Mouse (Mus musculus): Measurements from ENCODE around the gene Cdc42ep4. TPM values are rescaled to one million over a fixed set of nuclear protein-coding genes. Genes with fewer than 3 reads are reported as not detected.

The Cdc42ep4 gene
- polyA plus RNA-seq (2015; fragmentation: Nextera tagmentation; extraction: Ambion mirVana) = 24.0 and 26.1 TPM in 2 replicates

DNA sequence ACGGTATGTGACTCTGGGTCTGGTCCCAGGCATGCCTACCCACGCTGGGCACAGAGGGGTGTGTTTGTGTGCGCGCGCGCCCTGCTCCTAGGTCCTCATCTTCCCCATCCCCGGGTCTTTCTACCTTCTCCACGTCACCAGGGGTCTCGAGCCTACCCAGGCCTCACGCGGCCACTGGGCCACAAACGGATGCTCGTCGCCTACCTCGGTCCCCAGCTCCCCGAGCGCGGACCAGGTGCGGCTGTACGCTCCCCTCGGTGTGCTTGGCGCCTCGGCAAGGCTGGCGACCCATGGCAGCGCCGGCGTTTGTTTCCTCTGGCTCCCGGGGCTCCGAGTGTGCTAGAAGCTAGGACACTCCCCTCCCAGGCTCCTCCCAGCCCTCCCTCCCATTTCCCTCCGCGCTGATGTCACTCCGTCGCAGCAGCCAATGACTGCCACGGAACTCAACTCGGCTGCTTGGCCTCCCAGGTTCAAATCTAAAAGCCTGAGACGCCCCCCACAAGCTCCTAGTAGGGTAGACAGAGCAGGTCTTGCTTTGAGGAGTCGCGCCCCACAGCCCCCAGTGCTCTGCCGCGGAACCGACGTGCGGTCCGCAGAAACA lies at the start of gene Cdc42ep4:
Gene Cdc42ep4, minus strand, starts transcription at position 398 of the 601 bp plus-strand sequence.
- Histone ChIP-seq H3K4me2 (peak within 1 kb of the TSS; percentile 80), H3K36me3 (no peaks in the 10 kb centered on the region), H3K9me3 (no peaks in the 10 kb centered on the region), H3K4me1 (peaks cover 45% of the 10 kb centered on the region), H3K27me3 (replicated peaks) (no peaks in the 10 kb centered on the region), H3K27ac (replicated peaks) (peak within 1 kb of the TSS; percentile 89), H3K4me3 (peak within 1 kb of the TSS; percentile 79), H3K9ac (peak within 1 kb of the TSS; percentile 91)
- under 1% methylated on average over 44 of the region's 44 CpGs for WGBS
- peak; percentile 71 for ATAC-seq (ENCODE audit: extremely low read depth, insufficient number of reproducible peaks, low FRiP score, low TSS enrichment)

DNA sequence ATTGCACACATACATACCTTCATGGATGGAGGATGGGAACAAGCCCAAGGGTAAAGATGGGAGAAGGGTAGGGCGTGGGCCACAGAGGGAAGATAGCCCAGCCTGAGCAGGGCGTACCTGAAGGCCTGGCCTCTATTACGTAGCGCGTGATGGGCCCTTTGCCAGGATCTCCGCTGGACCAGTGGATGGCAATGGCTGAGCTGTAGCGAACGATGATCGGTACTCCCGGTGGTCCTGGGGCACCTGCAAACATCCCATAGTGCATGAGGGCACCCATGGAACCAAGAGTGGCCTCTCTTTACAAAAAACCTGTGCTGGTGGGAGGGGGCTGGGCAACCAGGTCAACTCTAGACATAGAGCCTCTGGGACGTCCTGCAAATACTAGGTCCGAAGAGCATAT lies 48.3 kb upstream of the Cdc42ep4 start:
- Histone ChIP-seq H3K4me3 (no peak overlapping the region), H3K36me3 (no peaks in the 10 kb centered on the region), H3K9me3 (no peaks in the 10 kb centered on the region), H3K9ac (no peak overlapping the region), H3K4me1 (peaks cover 56% of the 10 kb centered on the region), H3K27me3 (replicated peaks) (peaks cover 3% of the 10 kb centered on the region; the same call in 1 of the 2 replicates), H3K27ac (replicated peaks) (no peak overlapping the region), H3K4me2 (no peak overlapping the region)
- WGBS = 93% methylated on average over 12 of the region's 12 CpGs
- no peak for ATAC-seq (ENCODE audit: extremely low read depth, insufficient number of reproducible peaks, low FRiP score, low TSS enrichment)

DNA sequence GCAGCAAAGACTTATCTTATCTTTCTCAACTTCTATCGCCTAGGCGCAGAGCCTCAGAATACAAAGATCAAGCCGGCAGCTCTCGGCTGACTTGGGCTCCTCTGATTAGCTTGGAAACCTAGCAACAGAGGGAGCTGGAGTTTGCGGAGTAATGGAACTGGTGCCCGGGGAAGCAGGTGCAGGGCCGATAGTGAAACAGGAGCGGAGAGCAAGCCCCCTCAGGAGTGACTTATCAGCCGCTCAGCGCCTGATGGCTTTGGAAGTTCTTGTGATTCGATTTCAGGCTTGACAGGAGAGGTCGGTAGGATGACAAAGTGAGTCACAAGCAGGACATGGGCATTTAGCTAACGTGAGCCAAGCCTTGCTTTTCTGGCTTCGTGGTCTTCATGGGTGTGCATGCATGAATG lies 47.4 kb upstream of the Cdc42ep4 start:
- WGBS = 22% methylated on average over 14 of the region's 14 CpGs
- Histone ChIP-seq H3K4me1 (peaks cover 56% of the 10 kb centered on the region), H3K4me3 (no peak overlapping the region), H3K4me2 (peak overlapping the region; percentile 35), H3K9ac (no peak overlapping the region), H3K36me3 (no peaks in the 10 kb centered on the region), H3K9me3 (no peaks in the 10 kb centered on the region), H3K27me3 (replicated peaks) (peaks cover 3% of the 10 kb centered on the region; the same call in 1 of the 2 replicates), H3K27ac (replicated peaks) (no peak overlapping the region)
- no peak for ATAC-seq (ENCODE audit: extremely low read depth, insufficient number of reproducible peaks, low FRiP score, low TSS enrichment)

DNA sequence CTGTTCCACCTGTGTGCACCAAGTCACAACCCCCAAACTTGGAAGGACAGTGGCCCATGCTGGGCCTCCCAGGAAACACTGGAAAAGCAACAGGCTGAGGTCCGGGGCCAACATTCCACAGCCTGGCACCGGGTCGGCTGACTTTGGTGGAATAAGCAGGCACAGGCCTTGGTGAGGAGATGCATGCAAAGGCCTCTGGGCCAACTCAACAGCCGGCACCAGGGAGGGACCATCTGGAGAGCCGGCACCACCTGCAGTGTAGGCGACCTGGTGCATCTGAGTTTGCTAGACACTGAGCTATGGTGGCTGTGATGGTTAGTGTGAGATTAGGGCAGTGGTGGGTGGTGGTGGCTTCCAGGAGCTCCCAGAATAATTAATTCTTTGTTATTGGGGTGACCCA lies 46.3 kb upstream of the Cdc42ep4 start:
- Histone ChIP-seq H3K4me3 (no peak overlapping the region), H3K4me2 (no peak overlapping the region), H3K9me3 (no peaks in the 10 kb centered on the region), H3K36me3 (peaks cover 5% of the 10 kb centered on the region; the same call in 1 of the 2 replicates), H3K27me3 (replicated peaks) (peaks cover 3% of the 10 kb centered on the region; the same call in 1 of the 2 replicates), H3K4me1 (peaks cover 50% of the 10 kb centered on the region), H3K9ac (0 out of 2 replicates have a peak overlapping the region, but pooled peaks have one; percentile 14), H3K27ac (replicated peaks) (no peak overlapping the region)
- no peak for ATAC-seq (ENCODE audit: extremely low read depth, insufficient number of reproducible peaks, low FRiP score, low TSS enrichment)
- WGBS = 71% methylated on average over 6 of the region's 6 CpGs

DNA sequence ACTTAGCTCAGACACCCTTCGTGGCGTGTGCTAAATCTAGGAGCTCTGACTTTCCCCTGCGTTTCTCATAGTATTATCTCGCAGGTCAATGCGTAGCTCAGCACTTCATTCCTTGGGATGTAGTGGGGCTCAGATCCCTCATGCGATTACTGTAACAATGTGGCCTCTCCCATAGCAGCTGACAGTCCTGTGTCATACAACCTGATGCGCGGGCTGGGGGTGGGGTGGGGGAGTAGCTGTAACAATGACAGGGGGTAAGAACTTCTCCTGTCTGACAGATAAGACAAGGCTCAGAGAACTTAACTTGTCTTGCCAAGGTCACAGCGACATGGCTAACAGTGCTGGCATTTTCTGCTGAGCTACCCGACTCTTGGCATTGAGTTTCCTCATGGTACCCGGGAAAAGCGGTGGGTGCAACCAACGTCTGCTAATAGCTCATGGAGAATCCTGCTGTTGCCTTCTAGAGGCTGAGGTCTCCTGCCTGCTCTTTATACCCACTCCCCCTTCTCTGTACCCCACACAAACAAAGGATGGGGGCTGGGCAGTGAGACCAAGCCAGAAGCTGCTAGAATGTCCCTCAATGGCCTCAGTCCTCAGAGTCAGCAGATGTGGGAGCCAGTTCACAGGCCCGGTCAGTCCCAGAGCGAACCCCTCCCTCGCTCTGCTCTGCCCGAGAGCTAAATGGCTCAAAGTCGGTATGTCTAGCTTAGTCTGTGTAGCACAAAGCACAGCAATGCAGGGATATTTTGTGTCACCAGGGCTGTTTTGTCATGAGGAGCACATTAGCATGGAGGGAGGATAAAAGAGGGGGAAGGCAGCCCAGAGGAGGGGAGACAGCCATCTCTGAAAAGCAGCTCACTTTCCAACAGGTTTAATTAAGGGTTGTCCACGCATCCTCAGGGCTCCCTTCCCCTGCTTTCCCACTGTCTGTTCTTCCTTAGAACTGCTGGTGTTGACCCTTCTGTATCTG lies 45.6 kb upstream of the Cdc42ep4 start:
- no peak overlapping the region for H3K4me3 ChIP-seq
- H3K9me3 ChIP-seq = no peaks in the 10 kb centered on the region
- 51% methylated on average over 19 of the region's 19 CpGs for WGBS
- no peak overlapping the region for H3K4me2 ChIP-seq
- H3K36me3 ChIP-seq = peaks cover 8% of the 10 kb centered on the region; the same call in 1 of the 2 replicates
- no peak overlapping the region for H3K27ac ChIP-seq (replicated peaks)
- peaks cover 43% of the 10 kb centered on the region for H3K4me1 ChIP-seq
- H3K27me3 ChIP-seq (replicated peaks) = peaks cover 3% of the 10 kb centered on the region; the same call in 1 of the 2 replicates
- ATAC-seq (ENCODE audit: extremely low read depth, insufficient number of reproducible peaks, low FRiP score, low TSS enrichment) = no peak
- H3K9ac ChIP-seq = peak overlapping the region; percentile 44; the same call in 1 of the 2 replicates

DNA sequence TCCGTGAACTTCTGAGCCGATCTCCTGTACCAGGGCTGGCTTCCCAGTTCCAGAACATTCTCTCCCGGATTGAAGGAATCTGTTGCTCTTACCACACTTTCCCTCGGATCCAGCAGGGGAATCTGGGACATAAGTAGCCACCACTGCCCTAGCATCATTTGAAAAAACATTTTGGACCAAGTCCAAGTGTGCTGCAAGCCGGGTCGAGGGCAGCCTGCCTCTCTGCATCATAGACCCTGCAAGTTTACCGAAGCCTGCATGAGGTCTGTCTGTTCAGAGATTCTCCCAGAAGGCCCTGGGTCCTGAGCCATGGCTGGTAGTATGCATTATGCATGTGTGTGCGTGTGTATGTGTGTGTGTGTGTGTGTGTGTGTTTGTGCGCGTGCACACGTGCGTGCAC lies 44.2 kb upstream of the Cdc42ep4 start:
- 72% methylated on average over 12 of the region's 12 CpGs for WGBS
- no peaks in the 10 kb centered on the region for H3K9me3 ChIP-seq
- no peak for ATAC-seq (ENCODE audit: extremely low read depth, insufficient number of reproducible peaks, low FRiP score, low TSS enrichment)

DNA sequence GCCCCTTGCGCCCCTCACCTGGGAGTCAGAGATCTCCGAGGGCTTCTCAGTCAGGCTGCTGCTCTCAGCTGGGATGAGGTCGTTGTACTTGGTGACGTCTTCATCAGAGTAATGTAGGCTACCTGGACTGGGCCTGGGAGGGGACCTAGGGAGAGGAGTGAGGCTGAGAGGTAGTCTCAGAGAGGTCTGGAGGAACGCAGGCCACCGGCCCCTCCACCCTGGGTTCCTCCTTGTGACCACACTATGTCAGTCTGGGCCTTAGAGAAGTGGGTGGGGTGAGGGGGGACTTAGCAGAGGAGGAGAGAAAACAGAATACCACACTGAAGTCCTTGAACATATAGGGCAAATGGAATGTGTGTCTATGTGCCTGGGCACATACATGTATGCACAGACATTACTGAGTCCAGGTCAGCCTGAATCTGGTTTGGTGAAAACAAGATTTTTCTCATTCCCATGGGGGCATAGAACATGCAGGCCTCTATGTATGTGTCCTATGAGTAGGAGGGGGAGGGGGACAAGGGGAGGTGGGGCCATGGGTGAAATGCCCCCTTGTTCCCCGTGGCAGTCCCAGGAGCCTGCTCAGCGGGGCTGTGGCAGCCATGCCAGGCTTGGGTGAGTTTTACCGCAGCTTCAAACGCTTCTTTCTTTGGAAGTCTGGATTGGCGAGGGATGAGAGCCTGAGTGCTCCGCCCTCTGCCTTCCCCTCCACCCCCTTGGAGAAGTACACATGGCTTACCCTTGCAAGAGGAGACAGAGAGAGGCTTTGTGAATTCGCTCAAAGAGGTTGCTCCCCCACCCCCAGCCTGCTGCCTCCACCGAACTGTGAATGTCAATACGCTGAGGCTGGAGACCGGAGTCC lies 39.9 kb upstream of the Cdc42ep4 start:
- no peak for ATAC-seq (ENCODE audit: extremely low read depth, insufficient number of reproducible peaks, low FRiP score, low TSS enrichment)
- H3K9me3 ChIP-seq = no peaks in the 10 kb centered on the region
- peaks cover 8% of the 10 kb centered on the region; the same call in 1 of the 2 replicates for H3K36me3 ChIP-seq
- no peaks in the 10 kb centered on the region for H3K27me3 ChIP-seq (replicated peaks)
- H3K4me1 ChIP-seq = peaks cover 34% of the 10 kb centered on the region
- H3K4me3 ChIP-seq = no peak overlapping the region
- WGBS = 64% methylated on average over 16 of the region's 16 CpGs
- H3K27ac ChIP-seq (replicated peaks) = no peak overlapping the region
- H3K4me2 ChIP-seq = no peak overlapping the region
- no peak overlapping the region for H3K9ac ChIP-seq

More for the DNA sequence above, 44.2 kb upstream of the Cdc42ep4 start:
- peaks cover 35% of the 10 kb centered on the region for H3K4me1 ChIP-seq
- no peak overlapping the region for H3K9ac ChIP-seq
- H3K27ac ChIP-seq (replicated peaks) = no peak overlapping the region
- H3K4me2 ChIP-seq = no peak overlapping the region
- H3K36me3 ChIP-seq = peaks cover 8% of the 10 kb centered on the region; the same call in 1 of the 2 replicates
- no peak overlapping the region for H3K4me3 ChIP-seq
- H3K27me3 ChIP-seq (replicated peaks) = peaks cover 3% of the 10 kb centered on the region; the same call in 1 of the 2 replicates

DNA sequence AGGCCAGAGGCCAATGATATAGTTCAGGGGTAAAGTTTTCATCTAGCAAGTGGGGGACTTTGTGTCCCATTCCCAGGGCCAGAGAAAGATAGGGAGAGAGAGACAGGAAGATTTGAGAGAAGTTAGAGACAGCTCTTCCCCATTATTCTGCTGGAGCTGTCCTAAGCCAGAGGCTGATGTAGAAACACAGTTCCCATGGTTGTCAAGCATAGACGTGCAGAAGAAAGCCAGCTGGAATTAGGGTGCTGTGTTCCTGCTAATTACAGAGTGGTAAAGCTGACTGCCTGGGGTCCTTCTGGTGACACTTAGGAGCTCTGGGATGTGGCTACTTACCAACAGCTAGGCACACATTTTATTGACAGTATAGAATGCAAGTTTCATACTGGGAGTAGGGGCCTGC lies 37.4 kb upstream of the Cdc42ep4 start:
- Histone ChIP-seq H3K36me3 (peaks cover 8% of the 10 kb centered on the region; the same call in 1 of the 2 replicates), H3K27ac (replicated peaks) (peak overlapping the region; percentile 36; the same call in 1 of the 2 replicates), H3K9ac (no peak overlapping the region), H3K4me2 (no peak overlapping the region), H3K4me1 (peaks cover 57% of the 10 kb centered on the region), H3K4me3 (no peak overlapping the region), H3K27me3 (replicated peaks) (no peaks in the 10 kb centered on the region), H3K9me3 (no peaks in the 10 kb centered on the region)
- ATAC-seq (ENCODE audit: extremely low read depth, insufficient number of reproducible peaks, low FRiP score, low TSS enrichment) = no peak
- WGBS = 18% methylated on average over 1 of the region's 1 CpGs

DNA sequence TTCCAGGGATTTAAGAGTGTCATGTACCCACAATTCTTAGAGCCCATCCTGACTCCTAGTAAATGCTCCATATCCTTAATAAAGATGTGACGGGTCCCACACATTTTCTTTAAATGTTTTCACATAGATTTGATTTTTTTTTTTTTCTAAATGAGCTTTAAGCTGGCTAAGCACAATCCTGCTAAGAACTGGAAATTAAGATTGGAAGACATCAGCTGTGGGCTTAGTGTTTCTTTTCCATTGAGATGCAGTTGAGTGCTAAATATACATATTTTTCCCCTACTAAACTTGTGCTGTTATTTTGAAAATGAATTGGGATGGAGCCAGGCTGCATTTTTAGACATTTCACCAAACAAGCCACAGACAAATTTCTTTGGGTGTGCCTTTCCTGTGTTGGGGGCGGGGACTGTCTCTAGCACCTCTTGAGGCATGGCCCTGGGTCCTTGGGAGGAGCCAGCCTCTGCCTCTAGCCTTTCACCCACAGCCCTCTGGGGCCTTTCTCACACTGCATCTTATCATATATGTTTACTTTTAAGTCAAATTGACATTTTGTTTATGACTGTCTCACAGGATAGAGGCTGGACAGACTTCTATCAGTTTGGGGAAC lies 36.6 kb upstream of the Cdc42ep4 start:
- Histone ChIP-seq H3K27ac (replicated peaks) (no peak overlapping the region), H3K27me3 (replicated peaks) (no peaks in the 10 kb centered on the region), H3K36me3 (peaks cover 6% of the 10 kb centered on the region; the same call in 1 of the 2 replicates), H3K4me1 (peaks cover 57% of the 10 kb centered on the region), H3K4me3 (no peak overlapping the region), H3K4me2 (no peak overlapping the region), H3K9ac (no peak overlapping the region), H3K9me3 (no peaks in the 10 kb centered on the region)
- WGBS = 66% methylated on average over 2 of the region's 2 CpGs
- no peak for ATAC-seq (ENCODE audit: extremely low read depth, insufficient number of reproducible peaks, low FRiP score, low TSS enrichment)

DNA sequence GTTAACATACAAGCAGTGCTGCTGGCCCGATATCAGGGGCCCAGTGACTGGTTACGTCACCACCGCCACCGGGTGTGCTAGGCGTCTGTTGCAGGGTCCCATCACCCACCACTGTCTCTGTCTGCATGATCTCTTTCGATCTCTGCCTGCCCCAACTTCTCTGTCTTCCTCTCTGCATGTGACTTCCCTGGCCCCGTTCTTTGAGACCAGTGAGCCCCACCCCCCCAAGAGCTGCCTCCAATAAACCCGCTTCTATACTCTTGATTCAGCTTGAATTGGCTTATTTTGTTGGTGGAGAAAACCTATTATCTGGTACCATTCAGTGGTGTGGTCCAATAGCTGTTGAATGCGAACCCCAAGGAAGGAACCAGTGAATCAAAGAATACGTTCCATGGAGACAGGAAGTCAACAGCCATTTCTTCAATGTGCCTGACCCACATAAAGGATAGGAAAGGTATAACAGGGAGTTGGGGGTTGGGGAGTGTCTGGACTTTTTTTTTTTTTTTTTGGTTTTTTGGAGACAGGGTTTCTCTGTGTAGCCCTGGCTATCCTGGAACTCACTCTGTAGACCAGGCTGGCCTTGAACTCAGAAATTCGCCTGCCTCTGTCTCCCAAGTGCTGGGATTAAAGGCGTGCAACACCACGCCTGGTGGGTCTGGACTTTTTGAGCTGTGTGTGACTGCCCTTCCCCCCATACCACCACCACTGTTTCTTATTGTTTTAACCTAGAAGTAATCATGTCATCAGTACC lies 35.9 kb upstream of the Cdc42ep4 start:
- Histone ChIP-seq H3K4me2 (no peak overlapping the region), H3K4me3 (no peak overlapping the region), H3K27ac (replicated peaks) (no peak overlapping the region), H3K4me1 (peaks cover 57% of the 10 kb centered on the region), H3K36me3 (no peaks in the 10 kb centered on the region), H3K9me3 (no peaks in the 10 kb centered on the region), H3K27me3 (replicated peaks) (no peaks in the 10 kb centered on the region), H3K9ac (no peak overlapping the region)
- no peak for ATAC-seq (ENCODE audit: extremely low read depth, insufficient number of reproducible peaks, low FRiP score, low TSS enrichment)
- WGBS = 76% methylated on average over 13 of the region's 13 CpGs
